Mouse (Mus musculus) stomach, embryonic 14.5 days (tissue): ENCODE results near the gene Scgb2b12. TPM values are rescaled to one million over a fixed set of nuclear protein-coding genes. Genes with fewer than 3 reads are reported as not detected.
"Not testable (repeated sequence)": the region's sequence is repeated elsewhere in the genome, so short reads cannot be mapped to it uniquely, and the experiment has no call there.

Experiments used
- ATAC-seq: fragments of 200-750 bp; cut with Nextera tagmentation; 2 replicates; pipeline ENCODE4 v1.8.0; 2017; ENCODE audit warnings: low read depth, moderate TSS enrichment; ENCODE audit not compliant: insufficient number of reproducible peaks, insufficient read depth, low FRiP score
- H3K27ac ChIP-seq: fragments of 300-500 bp; sonication (generic); 2 replicates; pipeline ENCODE4 v1.5.1; 2014; ENCODE audit warnings: mild to moderate bottlenecking, low read length, moderate library complexity, mixed read lengths
- H3K27me3 ChIP-seq: fragments of 300-500 bp; sonication (generic); 2 replicates; pipeline ENCODE4 v1.6.1; 2014; ENCODE audit warnings: low read length, control low read depth, mixed read lengths; ENCODE audit not compliant: control insufficient read depth, insufficient read depth
- H3K36me3 ChIP-seq: fragments of 300-500 bp; sonication (generic); 2 replicates; pipeline ENCODE4 v1.6.1; 2014; ENCODE audit warnings: mild to moderate bottlenecking, control low read depth, low read length, moderate library complexity, mixed read lengths; ENCODE audit not compliant: control insufficient read depth, insufficient read depth
- H3K4me1 ChIP-seq: fragments of 300-500 bp; sonication (generic); 2 replicates; pipeline ENCODE4 v1.6.1; 2014; ENCODE audit warnings: low read length, control low read depth, mixed read lengths; ENCODE audit not compliant: control insufficient read depth, insufficient read depth
- H3K4me2 ChIP-seq: fragments of 300-500 bp; sonication (generic); replicated peaks from 2 replicates; pipeline ENCODE4 v1.6.1; 2014; ENCODE audit warnings: low read depth, low read length, control low read depth
- H3K4me3 ChIP-seq: fragments of 300-500 bp; sonication (generic); 2 replicates; pipeline ENCODE4 v1.5.1; 2014; ENCODE audit warnings: low read depth, low read length, control low read depth
- H3K9ac ChIP-seq: fragments of 300-500 bp; sonication (generic); replicated peaks from 2 replicates; pipeline ENCODE4 v1.6.1; 2014; ENCODE audit warnings: low read depth, mild to moderate bottlenecking, control low read depth, low read length, moderate library complexity, mixed read lengths
- H3K9me3 ChIP-seq: fragments of 300-500 bp; sonication (generic); 2 replicates; pipeline ENCODE4 v1.6.1; 2016; ENCODE audit warnings: low read depth, low read length, control low read depth; ENCODE audit not compliant: control insufficient read depth
- WGBS: fragments of 180-500 bp; shearing (Covaris S2); extraction: QIAGEN DNeasy Blood & Tissue Kit; methylation state at CpG from one replicate; pipeline ENCODE4 v1.1.7; 2014; 5-methylcytosine and 5-hydroxymethylcytosine counted together
- polyA plus RNA-seq: library from polyadenylated mRNA; unstranded; fragments of >200 nt; fragmentation: Nextera tagmentation; extraction: Ambion mirVana; gene quantifications from 2 replicates; pipeline ENCODE4 v1.2.1, GENCODE M21; 2014

Scgb2b12 gene
- polyA plus RNA-seq: not detected in 2 replicates

DNA sequence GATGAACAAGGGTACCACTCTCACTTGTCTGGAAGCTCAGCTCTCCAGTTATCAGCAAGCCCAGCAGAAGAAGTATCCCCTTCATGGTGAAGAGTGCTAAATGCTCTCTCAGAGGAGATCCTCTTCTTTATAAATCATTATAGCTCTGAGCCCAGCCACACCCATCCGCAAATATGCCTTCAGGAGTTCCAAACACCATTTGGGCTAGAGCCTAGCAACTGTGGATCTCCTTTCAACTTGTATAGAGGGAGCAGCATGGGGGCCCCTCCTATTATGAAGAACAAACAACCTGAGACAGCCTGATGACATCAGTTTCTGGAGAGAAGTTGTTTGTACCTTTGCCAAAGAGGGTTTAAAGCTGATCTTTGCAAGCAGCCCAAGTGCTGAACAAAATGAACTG lies at the start of gene Scgb2b12:
Scgb2b12 (minus strand) TSS at position 101 of the 400 bp plus-strand sequence.
- H3K27me3 ChIP-seq, ATAC-seq, H3K9me3 ChIP-seq, H3K4me2 ChIP-seq, H3K9ac ChIP-seq, H3K4me1 ChIP-seq, H3K27ac ChIP-seq, H3K36me3 ChIP-seq, H3K4me3 ChIP-seq: not testable (repeated sequence)
- WGBS: 77% methylated on average over 1 of the region's 1 CpGs

GRCm38 (mm10) chr7:32333882-32334281 lies 6.8 kb upstream of the Scgb2b12 start, which contains the start of gene Scgb1b12:
Gene Scgb1b12, plus strand, starts transcription at chr7:32334182.
- not testable (repeated sequence) for H3K27me3 ChIP-seq, H3K4me1 ChIP-seq, H3K4me3 ChIP-seq, H3K27ac ChIP-seq, ATAC-seq, H3K9ac ChIP-seq, H3K9me3 ChIP-seq, H3K4me2 ChIP-seq, H3K36me3 ChIP-seq
- WGBS: 90% methylated on average over 2 of the region's 3 CpGs

Other genes starting within 250 kb of the Scgb2b12 start
- gene Scgb1b10, start 226.4 kb downstream of the Scgb2b12 start, polyA plus RNA-seq: not detected in 2 replicates
- not detected in 2 replicates for gene Scgb2b11, start 116.1 kb downstream of the Scgb2b12 start, polyA plus RNA-seq
- not detected in 2 replicates for gene Scgb1b11, start 104.4 kb downstream of the Scgb2b12 start, polyA plus RNA-seq
- not detected in 2 replicates for gene Scgb1b12, start 6.9 kb upstream of the Scgb2b12 start, polyA plus RNA-seq
- not detected in 2 replicates for gene Scgb1b29, start 114.3 kb upstream of the Scgb2b12 start, polyA plus RNA-seq